Mouse (Mus musculus) midbrain, postnatal 0 days (tissue): ENCODE measurements around the gene Rgs10. TPM values are rescaled to one million over a fixed set of nuclear protein-coding genes. Genes with fewer than 3 reads are reported as not detected.

Experiments used
- ATAC-seq: fragments of 200-750 bp; cut with Nextera tagmentation; 2 replicates; pipeline ENCODE4 v1.8.0; 2017; ENCODE audit warnings: moderate number of reproducible peaks, mild to moderate bottlenecking, moderate TSS enrichment, moderate library complexity; ENCODE audit not compliant: low FRiP score
- DNase-seq: peaks from one replicate; pipeline ENCODE4 v3.0.0-alpha.2; 2015; ENCODE audit warnings: low spot score
- H3K27ac ChIP-seq: fragments of 300-500 bp; sonication (generic); 2 replicates; pipeline ENCODE4 v1.5.1; 2014; ENCODE audit warnings: low read depth, mild to moderate bottlenecking, low read length, mixed read lengths
- H3K27me3 ChIP-seq: fragments of 300-500 bp; sonication (generic); 2 replicates; pipeline ENCODE4 v1.6.1; 2014; ENCODE audit warnings: low read length, control low read depth, mixed read lengths; ENCODE audit not compliant: insufficient read depth
- H3K36me3 ChIP-seq: fragments of 300-500 bp; sonication (generic); 2 replicates; pipeline ENCODE4 v1.6.1; 2014; ENCODE audit warnings: low read length, control low read depth, mixed read lengths; ENCODE audit not compliant: insufficient read depth
- H3K4me1 ChIP-seq: fragments of 300-500 bp; sonication (generic); 2 replicates; pipeline ENCODE4 v1.6.1; 2014; ENCODE audit warnings: mild to moderate bottlenecking, control low read depth, antibody characterized with exemption, low read length, mixed read lengths; ENCODE audit not compliant: insufficient read depth
- H3K4me2 ChIP-seq: fragments of 300-500 bp; sonication (generic); 2 replicates; pipeline ENCODE4 v1.6.1; 2014; ENCODE audit warnings: low read depth, mild to moderate bottlenecking, low read length, mixed read lengths; ENCODE audit not compliant: poor library complexity, severe bottlenecking
- H3K4me3 ChIP-seq: fragments of 300-500 bp; sonication (generic); 2 replicates; pipeline ENCODE4 v1.5.1; 2014; ENCODE audit warnings: low read depth, mild to moderate bottlenecking, low read length, moderate library complexity
- H3K9ac ChIP-seq: fragments of 300-500 bp; sonication (generic); replicated peaks from 2 replicates; pipeline ENCODE4 v1.6.1; 2014; ENCODE audit warnings: mild to moderate bottlenecking, low read length, moderate library complexity, mixed read lengths; ENCODE audit not compliant: poor library complexity, severe bottlenecking
- H3K9me3 ChIP-seq: fragments of 300-500 bp; sonication (generic); 2 replicates; pipeline ENCODE4 v1.6.1; 2016; ENCODE audit warnings: low read length, control low read depth
- CTCF ChIP-seq: IDR thresholded peaks from 2 replicates; pipeline ENCODE4 v1.5.1; 2016; ENCODE audit warnings: antibody characterized with exemption, mild to moderate bottlenecking
- WGBS: fragments of 180-500 bp; shearing (Covaris S2); extraction: QIAGEN DNeasy Blood & Tissue Kit; methylation state at CpG from one replicate; pipeline ENCODE4 v1.1.7; 2014; 5-methylcytosine and 5-hydroxymethylcytosine counted together
- polyA plus RNA-seq: library from polyadenylated mRNA; unstranded; fragments of >200 nt; fragmentation: Nextera tagmentation; extraction: Ambion mirVana; gene quantifications from 2 replicates; pipeline ENCODE4 v1.2.1, GENCODE M21; 2015
- total RNA-seq: library from RNA; depleted of rRNA; stranded (reverse); fragments of >200 nt; gene quantifications from 2 replicates; pipeline ENCODE4 v1.2.3, GENCODE M21; 2014

Rgs10 gene
- total and polyA plus RNA-seq, 2 experiments from 2014 or later: 84.6 to 89.3 TPM

GRCm38 (mm10) chr7:128382527-128382860, 36.1 kb downstream of the Rgs10 start:
- Histone ChIP-seq H3K9me3 (no peaks in the 10 kb centered on the region), H3K27ac (no peak overlapping the region), H3K4me3 (no peak overlapping the region), H3K4me1 (no peaks in the 10 kb centered on the region), H3K4me2 (no peak overlapping the region), H3K9ac (no peak overlapping the region), H3K27me3 (no peaks in the 10 kb centered on the region), H3K36me3 (no peaks in the 10 kb centered on the region)
- WGBS: 95% methylated on average over 6 of the region's 6 CpGs
- ATAC-seq: no peak
- no peak for TF ChIP-seq CTCF
- no peak for DNase-seq

DNA sequence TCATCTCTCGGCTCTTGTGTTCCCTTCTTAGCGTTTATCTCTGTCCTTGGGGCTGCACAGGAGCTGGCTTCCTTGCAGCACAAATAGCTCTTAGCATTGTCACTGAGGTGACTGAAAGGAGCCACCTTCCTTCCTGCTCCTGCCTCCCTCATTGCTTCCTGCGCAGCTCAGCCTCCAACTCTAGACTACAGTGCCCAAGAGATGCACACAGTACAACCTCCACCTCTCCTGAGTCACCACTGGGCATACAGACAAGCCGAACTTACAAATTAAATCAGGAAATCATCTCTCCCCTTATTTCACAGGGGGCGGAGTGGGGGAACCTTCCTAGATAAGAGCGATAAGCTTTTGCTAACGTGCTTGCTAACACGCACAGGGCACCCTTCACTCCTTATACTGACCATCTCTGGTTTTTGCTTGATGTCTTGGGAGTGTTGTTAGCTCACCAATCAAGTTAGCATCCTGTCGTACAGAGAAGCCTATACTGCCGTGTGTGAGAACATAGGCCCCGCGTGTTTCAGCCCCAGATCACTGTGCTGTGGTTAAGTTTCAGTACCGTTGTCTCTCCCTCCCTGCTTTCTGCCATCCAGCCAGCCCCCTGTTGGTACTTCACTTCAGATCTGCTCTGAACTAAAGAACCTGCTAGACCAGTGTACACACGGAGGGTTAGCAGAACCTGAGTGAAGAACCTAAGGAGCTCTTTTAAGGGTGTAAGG, 36.6 kb downstream of the Rgs10 start:
- ATAC-seq: no peak
- no peak overlapping the region for H3K27ac ChIP-seq
- TF ChIP-seq CTCF: no peak
- no peaks in the 10 kb centered on the region for H3K27me3 ChIP-seq
- no peaks in the 10 kb centered on the region for H3K36me3 ChIP-seq
- no peak overlapping the region for H3K4me2 ChIP-seq
- no peaks in the 10 kb centered on the region for H3K4me1 ChIP-seq
- H3K4me3 ChIP-seq: no peak overlapping the region
- no peaks in the 10 kb centered on the region for H3K9me3 ChIP-seq
- H3K9ac ChIP-seq: no peak overlapping the region
- 90% methylated on average over 14 of the region's 14 CpGs for WGBS
- no peak for DNase-seq

DNA sequence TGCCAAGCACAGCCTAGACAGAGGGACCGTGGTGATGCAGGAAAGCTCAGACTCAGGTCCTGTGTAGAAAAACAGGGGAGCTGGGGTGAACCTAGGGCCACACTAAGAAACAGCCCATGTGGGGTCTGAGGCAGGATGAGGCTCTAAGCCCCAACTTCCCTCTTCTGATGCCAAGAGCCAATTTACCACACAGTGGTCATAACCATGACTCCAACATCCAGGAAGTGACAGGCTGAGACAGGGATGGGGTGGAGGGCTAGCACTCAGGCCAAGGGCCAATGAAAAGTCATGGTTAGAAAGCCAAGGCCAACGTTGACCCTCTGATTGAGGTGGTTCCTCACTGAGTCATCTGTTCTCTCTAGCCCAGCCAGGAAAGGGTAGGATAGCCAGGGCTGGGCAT, 37.6 kb downstream of the Rgs10 start:
- Histone ChIP-seq H3K4me3 (no peak overlapping the region), H3K27me3 (no peaks in the 10 kb centered on the region), H3K36me3 (no peaks in the 10 kb centered on the region), H3K4me1 (no peaks in the 10 kb centered on the region), H3K9ac (no peak overlapping the region), H3K9me3 (no peaks in the 10 kb centered on the region), H3K4me2 (no peak overlapping the region), H3K27ac (no peak overlapping the region)
- 93% methylated on average over 2 of the region's 2 CpGs for WGBS
- DNase-seq (no peak), ATAC-seq (no peak)
- no peak for TF ChIP-seq CTCF

GRCm38 (mm10) chr7:128379162-128379805, 39.3 kb downstream of the Rgs10 start:
- Histone ChIP-seq H3K27ac (no peak overlapping the region), H3K4me2 (no peak overlapping the region), H3K4me3 (no peak overlapping the region), H3K36me3 (no peaks in the 10 kb centered on the region), H3K27me3 (no peaks in the 10 kb centered on the region), H3K9me3 (no peaks in the 10 kb centered on the region), H3K9ac (no peak overlapping the region), H3K4me1 (no peaks in the 10 kb centered on the region)
- TF ChIP-seq CTCF: no peak
- WGBS: 56% methylated on average over 16 of the region's 16 CpGs
- DNase-seq (no peak), ATAC-seq (no peak)

DNA sequence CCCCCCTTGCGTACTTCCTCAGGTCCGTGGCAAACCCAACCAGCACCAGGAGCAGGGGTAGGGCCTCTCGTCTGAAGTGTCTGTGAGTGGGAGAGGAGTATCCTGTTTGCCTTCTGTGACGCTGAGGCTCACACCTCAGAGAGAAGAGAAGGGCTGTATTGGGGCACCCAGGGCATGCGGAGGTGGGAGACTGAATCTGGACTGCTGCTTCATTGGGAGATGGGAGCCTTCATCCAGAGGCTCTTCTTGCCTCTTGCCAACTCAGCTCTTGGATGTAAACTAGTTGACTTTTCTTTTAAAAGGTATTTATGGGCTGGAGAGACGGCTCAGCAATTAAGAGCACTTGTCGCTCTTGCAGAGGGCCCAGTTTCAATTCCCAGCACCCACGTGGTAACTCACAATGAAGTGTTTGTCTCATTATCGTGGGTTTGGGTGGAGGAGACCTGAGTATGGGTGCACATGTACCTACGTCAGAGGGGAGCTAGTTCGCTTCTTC, 42.3 kb downstream of the Rgs10 start:
- Histone ChIP-seq H3K9me3 (no peaks in the 10 kb centered on the region), H3K9ac (no peak overlapping the region), H3K4me3 (no peak overlapping the region), H3K4me1 (no peaks in the 10 kb centered on the region), H3K27ac (no peak overlapping the region), H3K4me2 (no peak overlapping the region), H3K27me3 (no peaks in the 10 kb centered on the region), H3K36me3 (no peaks in the 10 kb centered on the region)
- no peak for DNase-seq
- TF ChIP-seq CTCF: no peak
- WGBS: 88% methylated on average over 11 of the region's 11 CpGs
- no peak for ATAC-seq

DNA sequence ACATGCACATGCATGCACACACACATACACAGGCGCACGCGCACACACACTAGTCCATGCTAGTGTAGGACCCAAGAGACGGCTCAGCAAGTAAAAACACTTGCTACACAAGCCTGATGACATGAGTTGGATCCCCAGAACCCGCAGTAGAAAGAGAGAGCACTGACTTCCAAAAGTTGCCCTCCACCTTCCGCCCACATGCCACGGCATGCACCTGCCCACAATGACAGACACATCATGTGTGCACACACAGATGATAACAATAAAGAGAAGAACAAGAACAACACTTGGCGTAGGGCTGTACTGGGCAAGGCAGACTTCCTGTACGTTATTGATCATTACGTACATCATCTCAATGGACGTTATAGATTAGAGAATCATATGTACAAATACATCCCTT, 44.4 kb downstream of the Rgs10 start:
- no peaks in the 10 kb centered on the region for H3K27me3 ChIP-seq
- no peaks in the 10 kb centered on the region for H3K36me3 ChIP-seq
- no peak overlapping the region for H3K4me2 ChIP-seq
- H3K9ac ChIP-seq: no peak overlapping the region
- DNase-seq (no peak), ATAC-seq (no peak)
- no peaks in the 10 kb centered on the region for H3K4me1 ChIP-seq
- H3K9me3 ChIP-seq: no peaks in the 10 kb centered on the region
- WGBS: 97% methylated on average over 11 of the region's 11 CpGs
- H3K4me3 ChIP-seq: no peak overlapping the region
- no peak overlapping the region for H3K27ac ChIP-seq
- TF ChIP-seq CTCF: no peak
